Mouse (Mus musculus) inflammation-experienced regulatory T-cells, adult 16 weeks (primary cell): ENCODE data around the gene Msx2. TPM values are rescaled to one million over a fixed set of nuclear protein-coding genes. Genes with fewer than 3 reads are reported as not detected.

Experiments
- polyA plus RNA-seq: library from polyadenylated mRNA; unstranded; fragments of 100-300 nt; shearing (Covaris generic); gene quantifications from one replicate; pipeline ENCODE4 v1.2.1, GENCODE M21; 2017

Msx2 gene
- not detected for polyA plus RNA-seq

DNA sequence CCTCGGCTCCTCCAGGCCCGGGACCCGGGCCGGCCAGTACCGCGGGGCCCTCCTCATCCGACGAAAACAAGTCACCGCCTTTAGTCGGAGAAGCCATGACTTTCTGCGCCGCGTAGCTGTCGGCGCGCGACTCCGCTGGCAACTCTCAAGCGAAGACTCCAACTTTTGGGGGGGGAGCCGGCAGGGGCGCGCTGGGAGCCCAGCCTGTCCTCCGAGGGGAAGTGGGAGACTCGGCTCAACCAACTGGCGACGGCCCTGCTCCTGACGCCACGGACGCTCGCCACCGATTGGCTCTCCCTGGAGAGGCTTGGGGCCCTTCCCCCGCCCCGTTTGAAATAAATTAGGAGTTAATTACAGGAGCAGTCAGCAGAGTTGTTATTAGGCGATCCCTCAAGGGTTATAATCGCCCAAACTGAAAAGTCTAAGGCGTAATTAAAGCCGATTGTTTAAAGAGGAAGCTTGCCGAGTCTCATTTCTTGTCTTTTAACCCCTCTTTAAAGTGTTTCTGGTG is at the start of gene Msx2:
TSS of gene Msx2 (minus strand) at position 461 of the 511 bp plus-strand sequence.

Other genes with a start within 250 kb of the Msx2 start
- not detected for gene Ror2, start 186.9 kb downstream of the Msx2 start, polyA plus RNA-seq
- gene Sptlc1, start 95.7 kb downstream of the Msx2 start, polyA plus RNA-seq: 55.5 TPM